Mouse (Mus musculus) bone marrow, adult 2 months (tissue): Measurements from ENCODE around the gene Arl5a.

Experiments
- CTCF ChIP-seq: fragments of 200-500 bp; IDR thresholded peaks from 2 replicates; pipeline ENCODE4 v1.5.1; 2011; ENCODE audit warnings: low read length, control low read depth; ENCODE audit not compliant: control insufficient read depth, insufficient read depth
- POLR2A ChIP-seq: fragments of 200-500 bp; IDR thresholded peaks from 2 replicates; pipeline ENCODE4 v1.6.1; 2011; ENCODE audit warnings: low read depth, mild to moderate bottlenecking, control low read depth, low read length, borderline replicate concordance; ENCODE audit not compliant: control insufficient read depth

DNA sequence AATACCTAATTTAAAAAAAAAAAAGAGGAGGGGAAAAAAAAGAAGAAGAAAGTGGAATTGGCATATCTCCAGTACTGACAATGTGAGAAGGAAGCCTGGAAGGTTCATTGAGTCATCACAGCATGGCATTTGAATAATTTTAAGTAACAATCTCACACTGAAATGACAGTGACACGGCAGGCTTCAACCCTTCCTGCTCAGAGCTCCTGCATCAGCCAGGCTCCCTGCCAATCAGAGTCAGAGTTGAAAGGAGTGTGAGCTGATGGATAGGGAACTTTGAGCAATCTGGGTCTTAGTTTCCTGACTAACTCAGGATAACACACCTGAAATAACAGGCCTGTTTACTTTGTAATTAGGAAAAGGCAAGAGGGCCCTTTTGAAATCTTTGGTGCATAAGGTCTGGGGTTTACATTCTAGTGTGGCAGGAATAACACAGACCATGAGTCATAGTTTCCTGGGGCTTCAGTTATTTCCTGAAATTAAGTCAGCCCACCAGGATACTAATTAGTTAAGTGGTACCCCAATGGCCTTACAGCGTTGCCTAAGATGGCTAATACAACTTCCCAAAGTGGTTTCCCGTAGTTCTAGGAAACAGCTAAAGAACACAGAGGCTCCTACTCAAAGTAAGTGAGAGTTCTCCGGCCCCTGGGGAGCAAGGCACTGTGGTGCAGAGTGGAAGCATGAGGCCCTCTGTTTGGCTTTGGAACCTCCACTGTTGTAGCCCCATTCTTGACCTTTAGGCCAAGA lies 47.0 kb upstream of the Arl5a start:
- TF ChIP-seq CTCF (no peak), POLR2A (no peak)
